Mouse (Mus musculus) adrenal gland, adult 2 months (tissue): ENCODE measurements around the gene Fig4. TPM values are rescaled to one million over a fixed set of nuclear protein-coding genes. Genes with fewer than 3 reads are reported as not detected.

Experiments
- DNase-seq: peaks from one replicate; pipeline ENCODE4 v3.0.0; 2021
- polyA plus RNA-seq: library from polyadenylated mRNA; depleted of rRNA; stranded (reverse); fragments of >200 nt; gene quantifications from 2 replicates; pipeline ENCODE4 v1.2.3, GENCODE M21; 2012
- total RNA-seq, 2 experiments: library from RNA; stranded (reverse); gene quantifications; 2 replicates each; pipeline ENCODE4 v1.2.3; 2021

The Fig4 gene
- total and polyA plus RNA-seq, 3 experiments: 6.4 to 19.7 (median 18.7) TPM

GRCm38 (mm10) chr10:41261218-41261617, 41.8 kb downstream of the Fig4 start:
- no peak for DNase-seq

- no peak for DNase-seq
Observed at GRCm38 (mm10) chr10:41260243-41261006, 42.6 kb downstream of the Fig4 start.

GRCm38 (mm10) chr10:41250749-41251065, 52.4 kb downstream of the Fig4 start:
- no peak for DNase-seq

GRCm38 (mm10) chr10:41250045-41250748, 52.9 kb downstream of the Fig4 start:
- no peak for DNase-seq

GRCm38 (mm10) chr10:41249006-41249659, 53.9 kb downstream of the Fig4 start:
- DNase-seq: no peak

- peak; percentile 36 for DNase-seq
Observed at GRCm38 (mm10) chr10:41247800-41248473, 55.1 kb downstream of the Fig4 start.

- DNase-seq: no peak
Observed at GRCm38 (mm10) chr10:41246111-41246510, 56.9 kb downstream of the Fig4 start.

- no peak for DNase-seq
Observed at GRCm38 (mm10) chr10:41245477-41245876, 57.6 kb downstream of the Fig4 start.

- no peak for DNase-seq
Observed at GRCm38 (mm10) chr10:41245028-41245427, 58.0 kb downstream of the Fig4 start.

- peak; percentile 44 for DNase-seq
Observed at GRCm38 (mm10) chr10:41243930-41244329, 59.1 kb downstream of the Fig4 start.

GRCm38 (mm10) chr10:41241558-41242242, 61.4 kb downstream of the Fig4 start:
- no peak for DNase-seq

GRCm38 (mm10) chr10:41241080-41241479, 62.0 kb downstream of the Fig4 start:
- DNase-seq: no peak

- DNase-seq: no peak
Observed at GRCm38 (mm10) chr10:41236020-41236419, 67.0 kb downstream of the Fig4 start.

GRCm38 (mm10) chr10:41235584-41235983, 67.5 kb downstream of the Fig4 start:
- DNase-seq: no peak

GRCm38 (mm10) chr10:41235159-41235558, 67.9 kb downstream of the Fig4 start:
- DNase-seq: no peak

- DNase-seq: peak; percentile 23
Observed at GRCm38 (mm10) chr10:41234552-41234951, 68.5 kb downstream of the Fig4 start.

- no peak for DNase-seq
Observed at GRCm38 (mm10) chr10:41233140-41233539, 69.9 kb downstream of the Fig4 start.

GRCm38 (mm10) chr10:41231163-41231835, 71.8 kb downstream of the Fig4 start:
- DNase-seq: peak; percentile 25

- no peak for DNase-seq
Observed at GRCm38 (mm10) chr10:41227626-41228025, 75.4 kb downstream of the Fig4 start.

- no peak for DNase-seq
Observed at GRCm38 (mm10) chr10:41223499-41223898, 79.6 kb downstream of the Fig4 start.

- DNase-seq: peak; percentile 15
Observed at GRCm38 (mm10) chr10:41221204-41221603, 81.9 kb downstream of the Fig4 start.
